Mouse (Mus musculus) heart, adult 8-10 months (tissue): ENCODE measurements around the gene Frat1. TPM values are rescaled to one million over a fixed set of nuclear protein-coding genes. Genes with fewer than 3 reads are reported as not detected.

Experiments used
- total RNA-seq, 4 experiments: library from RNA; stranded (reverse); gene quantifications; 2 replicates each; pipeline ENCODE4 v1.2.4; 2022

The Frat1 gene
- total RNA-seq, 4 experiments from 2014 or later, result 1.9 to 4.5 (median 3.4) TPM

Other genes starting within 250 kb of the Frat1 start
- 10 to 100 TPM in 1 of 4 experiments, 1 to 10 TPM in 3; 8.0 to 11.6 (median 9.3) TPM for gene Gm340, start 247.6 kb upstream of the Frat1 start, total RNA-seq
- under 1 TPM in 3 of 4 experiments, not detected in 1; 0.06 to 0.44 (median 0.09) TPM for gene Slit1, start 86.3 kb upstream of the Frat1 start, total RNA-seq
- 1 to 10 TPM; 1.6 to 2.6 (median 2.0) TPM for gene Arhgap19, start 27.9 kb upstream of the Frat1 start, total RNA-seq
- gene Frat2, start 18.2 kb downstream of the Frat1 start, total RNA-seq, result 1 to 10 TPM; 2.2 to 4.6 (median 2.5) TPM
- 10 to 100 TPM; 16.4 to 18.7 (median 18.5) TPM for gene Rrp12, start 66.2 kb downstream of the Frat1 start, total RNA-seq
- gene Pgam1, start 82.0 kb downstream of the Frat1 start, total RNA-seq, result 100 to 1,000 TPM in 3 of 4 experiments, 10 to 100 TPM in 1; 94.6 to 149 (median 113) TPM
- 10 to 100 TPM; 11.9 to 14.7 (median 13.7) TPM for gene Exosc1, start 103.5 kb downstream of the Frat1 start, total RNA-seq
- gene Zdhhc16, start 103.5 kb downstream of the Frat1 start, total RNA-seq, result 10 to 100 TPM; 12.4 to 14.1 (median 13.1) TPM
- 10 to 100 TPM; 16.0 to 23.9 (median 20.6) TPM for gene Mms19, start 151.2 kb downstream of the Frat1 start, total RNA-seq
- 10 to 100 TPM; 15.9 to 18.2 (median 16.5) TPM for gene Ubtd1, start 151.8 kb downstream of the Frat1 start, total RNA-seq
- under 1 TPM in 3 of 4 experiments, not detected in 1; 0.49 to 0.63 (median 0.53) TPM for gene Ankrd2, start 206.0 kb downstream of the Frat1 start, total RNA-seq
- 1 to 10 TPM in 3 of 4 experiments, under 1 TPM in 1; 0.92 to 2.5 (median 1.5) TPM for gene Hoga1, start 215.6 kb downstream of the Frat1 start, total RNA-seq
- under 1 TPM in 2 of 4 experiments, not detected in 2; 0.22 to 0.31 TPM for gene 4933411K16Rik, start 222.3 kb downstream of the Frat1 start, total RNA-seq